In genomic region chr5:4731064-4731463, GRCm38 (mm10) we compare ENCODE assay signal across 23 mouse cellular contexts. TPM values are rescaled to one million over a fixed set of nuclear protein-coding genes. Genes with fewer than 3 reads are reported as not detected.
DNase-seq lines count a peak whose midpoint lies in the region; ATAC-seq lines count a peak whose summit lies in the region.
"Had no signal": no experiment of that assay in that cellular context is flagged by ENCODE, and none has a peak within 500 bp of the region (broad histone marks: within the 10 kb centered on the region; RNA-seq: fewer than 3 reads in every experiment).

No protein-coding gene starts in this region.

- no peak overlapping the region for H3K4me3 ChIP-seq in kidney, embryonic 15.5 days (replicated peaks)
- H3K4me3 ChIP-seq in midbrain, embryonic 16.5 days (ENCODE audit: low read depth, low read length) = no peak overlapping the region
- H3K4me3 ChIP-seq in midbrain, embryonic 11.5 days (ENCODE audit: low read depth, low read length) = no peak overlapping the region
- H3K4me3 ChIP-seq: embryonic facial prominence, embryonic 15.5 days; erythroblast, embryonic 14.5 days; forebrain, embryonic 10.5 days; gastrocnemius, adult 2 months; heart, embryonic 13.5 days had no signal

- no peak overlapping the region for H3K9ac ChIP-seq in kidney, embryonic 15.5 days
- no peak overlapping the region for H3K9ac ChIP-seq in midbrain, embryonic 16.5 days (ENCODE audit: low read depth, low read length)
- H3K9ac ChIP-seq in midbrain, embryonic 11.5 days (ENCODE audit: low read length) = no peak overlapping the region
- H3K9ac ChIP-seq: embryonic facial prominence, embryonic 15.5 days; heart, embryonic 13.5 days had no signal

- ATAC-seq in kidney, embryonic 15.5 days (replicated peaks; ENCODE audit: low FRiP score) = no peak
- ATAC-seq in midbrain, embryonic 16.5 days = no peak
- ATAC-seq in midbrain, embryonic 11.5 days (ENCODE audit: low FRiP score) = no peak
- ATAC-seq in inflammation-experienced regulatory T-cells, adult 6 months = no peak
- ATAC-seq: CD4-positive, CD25-positive, alpha-beta regulatory T cell, adult 4 months had no signal

- H3K36me3 ChIP-seq in kidney, embryonic 15.5 days = no peaks in the 10 kb centered on the region
- no peaks in the 10 kb centered on the region for H3K36me3 ChIP-seq in midbrain, embryonic 16.5 days (ENCODE audit: control insufficient read depth, insufficient read depth, low read length)
- H3K36me3 ChIP-seq in midbrain, embryonic 11.5 days (ENCODE audit: control insufficient read depth, insufficient read depth, low read length) = no peaks in the 10 kb centered on the region
- H3K36me3 ChIP-seq: embryonic facial prominence, embryonic 15.5 days; forebrain, embryonic 10.5 days; G1E; heart, embryonic 13.5 days had no signal

- H3K27me3 ChIP-seq in kidney, embryonic 15.5 days = no peaks in the 10 kb centered on the region
- no peaks in the 10 kb centered on the region for H3K27me3 ChIP-seq in midbrain, embryonic 16.5 days (ENCODE audit: control insufficient read depth, insufficient read depth, low read depth, low read length)
- H3K27me3 ChIP-seq in midbrain, embryonic 11.5 days (ENCODE audit: control insufficient read depth, insufficient read depth, low read length) = no peaks in the 10 kb centered on the region
- H3K27me3 ChIP-seq: embryonic facial prominence, embryonic 15.5 days; heart, embryonic 13.5 days had no signal

- H3K4me2 ChIP-seq in kidney, embryonic 15.5 days = no peak overlapping the region
- H3K4me2 ChIP-seq in midbrain, embryonic 16.5 days (ENCODE audit: low read length) = no peak overlapping the region
- H3K4me2 ChIP-seq in midbrain, embryonic 11.5 days = no peak overlapping the region
- H3K4me2 ChIP-seq: embryonic facial prominence, embryonic 15.5 days; heart, embryonic 13.5 days had no signal

- 0 out of 2 replicates have a peak, but pooled peaks cover 11% of the 10 kb centered on the region for H3K4me1 ChIP-seq in kidney, embryonic 15.5 days
- peaks cover 11% of the 10 kb centered on the region; the same call in 1 of the 2 replicates for H3K4me1 ChIP-seq in midbrain, embryonic 16.5 days (ENCODE audit: control insufficient read depth, insufficient read depth, low read length)
- peaks cover 3% of the 10 kb centered on the region; the same call in 1 of the 2 replicates for H3K4me1 ChIP-seq in midbrain, embryonic 11.5 days (ENCODE audit: control insufficient read depth, insufficient read depth, low read length)

- WGBS in kidney, embryonic 15.5 days = 71% methylated on average over 3 of the region's 3 CpGs
- 81% methylated on average over 3 of the region's 3 CpGs for WGBS in midbrain, embryonic 16.5 days
- WGBS in midbrain, embryonic 11.5 days = 84% methylated on average over 3 of the region's 3 CpGs

- H3K9me3 ChIP-seq in kidney, embryonic 15.5 days (replicated peaks) = no peaks in the 10 kb centered on the region
- H3K9me3 ChIP-seq in midbrain, embryonic 16.5 days (replicated peaks; ENCODE audit: control insufficient read depth, low read length, poor library complexity, severe bottlenecking) = no peaks in the 10 kb centered on the region
- H3K9me3 ChIP-seq in midbrain, embryonic 11.5 days (ENCODE audit: control insufficient read depth, low read length) = no peaks in the 10 kb centered on the region
- H3K9me3 ChIP-seq: embryonic facial prominence, embryonic 15.5 days; forebrain, embryonic 10.5 days; G1E; heart, embryonic 13.5 days had no signal

- DNase-seq in kidney, adult 11 months = peak; percentile 53
- no peak for DNase-seq in midbrain, embryonic 11.5 days (ENCODE audit: low spot score, missing footprints)
- peak; percentile 53 to 55 for DNase-seq in kidney, postnatal 25 days
- no peak for DNase-seq in gastrocnemius, postnatal 10 days
- DNase-seq: adrenal gland, adult 8-10 months; B cell, adult 2 months; cerebellum, adult 11 months; cerebellum, adult 8-10 months; cerebellum, postnatal 14 days; embryo, embryonic 11 days; gastrocnemius, adult 2 months; gastrocnemius, postnatal 36 days; heart, adult 11 months; heart, postnatal 36 days had no signal

- H3K27ac ChIP-seq in kidney, embryonic 15.5 days = no peak overlapping the region
- H3K27ac ChIP-seq in midbrain, embryonic 16.5 days (ENCODE audit: low read length) = peak overlapping the region; percentile 33
- H3K27ac ChIP-seq in midbrain, embryonic 11.5 days (ENCODE audit: low read depth, low read length) = no peak overlapping the region
- H3K27ac ChIP-seq: embryonic facial prominence, embryonic 15.5 days; forebrain, embryonic 10.5 days; gastrocnemius, adult 2 months; heart, embryonic 13.5 days had no signal

RNA-seq across cellular contexts. Expression of gene Fzd1, which starts 26.8 kb away (rescaled TPM):
- polyA plus RNA-seq in kidney, embryonic 15.5 days (2015; fragmentation: Nextera tagmentation; extraction: Ambion mirVana) = 38.2 and 41.6 TPM in 2 replicates
- polyA plus RNA-seq in midbrain, embryonic 16.5 days (2015; fragmentation: Nextera tagmentation; extraction: Ambion mirVana) = 22.0 and 24.6 TPM in 2 replicates
- polyA plus RNA-seq in midbrain, embryonic 11.5 days (2014; fragmentation: Nextera tagmentation; extraction: Ambion mirVana) = 26.5 and 26.9 TPM in 2 replicates
- not detected for polyA plus RNA-seq in inflammation-experienced regulatory T-cells, adult 6 months (2017; shearing (Covaris generic))
- total RNA-seq in gastrocnemius, postnatal 10 days (2021) = 10 to 100 TPM; 12.3 to 13.3 TPM
- polyA plus RNA-seq: CD4-positive, CD25-positive, alpha-beta regulatory T cell, adult 4 months; G1E had no signal

Comparison
In these comparisons a context has a peak if more than half of its experiments do, and no peak if none do; other contexts are left out.
1. DNase-seq: peak in kidney, adult 11 months (single experiment) and kidney, postnatal 25 days (2 of 2); none in midbrain, embryonic 11.5 days (single experiment) and gastrocnemius, postnatal 10 days (single experiment).
2. RNA of gene Fzd1, which starts 26.8 kb away (polyA plus RNA-seq): 38.2 to 41.6 TPM in kidney, embryonic 15.5 days, 26.5 to 26.9 TPM in midbrain, embryonic 11.5 days and 22.0 to 24.6 TPM in midbrain, embryonic 16.5 days; not detected in inflammation-experienced regulatory T-cells, adult 6 months; every median in the first group is over 10 times any median in the second.